Mouse (Mus musculus) intestine, postnatal 0 days (tissue): ENCODE measurements around the gene Tnpo2. TPM values are rescaled to one million over a fixed set of nuclear protein-coding genes. Genes with fewer than 3 reads are reported as not detected.

Experiments used
- ATAC-seq: fragments of 200-750 bp; cut with Nextera tagmentation; 2 replicates; pipeline ENCODE4 v1.8.0; 2017; ENCODE audit warnings: mild to moderate bottlenecking, moderate TSS enrichment, moderate library complexity
- H3K27ac ChIP-seq: fragments of 300-500 bp; sonication (generic); 2 replicates; pipeline ENCODE4 v1.5.1; 2014; ENCODE audit warnings: mild to moderate bottlenecking, low read depth, low read length, moderate library complexity
- H3K27me3 ChIP-seq: fragments of 300-500 bp; sonication (generic); replicated peaks from 2 replicates; pipeline ENCODE4 v1.6.1; 2014; ENCODE audit warnings: low read length, mixed read lengths; ENCODE audit not compliant: control insufficient read depth, insufficient read depth
- H3K36me3 ChIP-seq: fragments of 300-500 bp; sonication (generic); 2 replicates; pipeline ENCODE4 v1.6.1; 2014; ENCODE audit warnings: mild to moderate bottlenecking, moderate library complexity; ENCODE audit not compliant: control insufficient read depth, insufficient read depth
- H3K4me1 ChIP-seq: fragments of 300-500 bp; sonication (generic); replicated peaks from 2 replicates; pipeline ENCODE4 v1.6.1; 2014; ENCODE audit warnings: antibody characterized with exemption, low read length, mixed read lengths; ENCODE audit not compliant: control insufficient read depth, insufficient read depth
- H3K4me2 ChIP-seq: fragments of 300-500 bp; sonication (generic); replicated peaks from 2 replicates; pipeline ENCODE4 v1.6.1; 2014; ENCODE audit warnings: low read depth, mild to moderate bottlenecking, moderate library complexity
- H3K4me3 ChIP-seq: fragments of 300-500 bp; sonication (generic); 2 replicates; pipeline ENCODE4 v1.5.1; 2014; ENCODE audit warnings: low read depth, low read length
- H3K9ac ChIP-seq: fragments of 300-500 bp; sonication (generic); 2 replicates; pipeline ENCODE4 v1.6.1; 2014; ENCODE audit warnings: mild to moderate bottlenecking, low read depth, low read length
- H3K9me3 ChIP-seq: fragments of 300-500 bp; sonication (generic); 2 replicates; pipeline ENCODE4 v1.6.1; 2016; ENCODE audit warnings: mixed run types; ENCODE audit not compliant: control insufficient read depth
- CTCF ChIP-seq: sonication (generic); IDR thresholded peaks from 2 replicates; pipeline ENCODE4 v1.5.1; 2016; ENCODE audit warnings: low read depth, mild to moderate bottlenecking, control low read depth, antibody characterized with exemption, moderate library complexity
- WGBS: fragments of 180-500 bp; shearing (Covaris S2); extraction: QIAGEN DNeasy Blood & Tissue Kit; methylation state at CpG from one replicate; pipeline ENCODE4 v1.1.7; 2014; 5-methylcytosine and 5-hydroxymethylcytosine counted together
- polyA plus RNA-seq: library from polyadenylated mRNA; unstranded; fragments of >200 nt; fragmentation: Nextera tagmentation; extraction: Ambion mirVana; gene quantifications from 2 replicates; pipeline ENCODE4 v1.2.1, GENCODE M21; 2015

The Tnpo2 gene
- polyA plus RNA-seq, 1 experiment from 2014 or later, result 9.8 TPM

GRCm38 (mm10) chr8:85086238-85086637 lies 49.5 kb downstream of the Tnpo2 start:
- Histone ChIP-seq H3K4me2 (no peak overlapping the region), H3K4me3 (no peak overlapping the region), H3K27me3 (no peaks in the 10 kb centered on the region), H3K9ac (no peak overlapping the region), H3K9me3 (no peaks in the 10 kb centered on the region), H3K27ac (no peak overlapping the region), H3K4me1 (peaks cover 7% of the 10 kb centered on the region; the same call in 1 of the 2 replicates), H3K36me3 (peaks cover 49% of the 10 kb centered on the region)
- peak; percentile 43 for TF ChIP-seq CTCF
- 82% methylated on average over 3 of the region's 3 CpGs for WGBS
- ATAC-seq, result no peak

GRCm38 (mm10) chr8:85088771-85089170 lies 52.1 kb downstream of the Tnpo2 start:
- no peak overlapping the region for H3K27ac ChIP-seq
- 82% methylated on average over 2 of the region's 2 CpGs for WGBS
- TF ChIP-seq CTCF, result no peak
- no peaks in the 10 kb centered on the region for H3K9me3 ChIP-seq
- peaks cover 72% of the 10 kb centered on the region for H3K36me3 ChIP-seq
- no peak overlapping the region for H3K9ac ChIP-seq
- no peak overlapping the region for H3K4me2 ChIP-seq
- H3K4me3 ChIP-seq, result no peak overlapping the region
- H3K4me1 ChIP-seq, result peaks cover 6% of the 10 kb centered on the region; the same call in 1 of the 2 replicates
- ATAC-seq, result no peak
- H3K27me3 ChIP-seq, result no peaks in the 10 kb centered on the region

GRCm38 (mm10) chr8:85090856-85091255 lies 54.1 kb downstream of the Tnpo2 start:
- Histone ChIP-seq H3K27ac (no peak overlapping the region), H3K27me3 (no peaks in the 10 kb centered on the region), H3K9ac (no peak overlapping the region), H3K4me3 (no peak overlapping the region), H3K4me2 (no peak overlapping the region), H3K4me1 (no peaks in the 10 kb centered on the region), H3K36me3 (peaks cover 81% of the 10 kb centered on the region), H3K9me3 (no peaks in the 10 kb centered on the region)
- ATAC-seq, result no peak
- no peak for TF ChIP-seq CTCF
- 83% methylated on average over 11 of the region's 11 CpGs for WGBS

- Histone ChIP-seq H3K9ac (no peak overlapping the region), H3K27me3 (no peaks in the 10 kb centered on the region), H3K4me2 (no peak overlapping the region), H3K4me3 (no peak overlapping the region), H3K27ac (no peak overlapping the region), H3K9me3 (no peaks in the 10 kb centered on the region), H3K36me3 (peaks cover 84% of the 10 kb centered on the region), H3K4me1 (no peaks in the 10 kb centered on the region)
- WGBS, result 51% methylated on average over 21 of the region's 21 CpGs
- ATAC-seq, result no peak
- no peak for TF ChIP-seq CTCF
Observed at GRCm38 (mm10) chr8:85091526-85092090, 54.9 kb downstream of the Tnpo2 start.

- H3K4me2 ChIP-seq, result no peak overlapping the region
- no peak for TF ChIP-seq CTCF
Observed at GRCm38 (mm10) chr8:85095051-85095450, 58.3 kb downstream of the Tnpo2 start.

GRCm38 (mm10) chr8:85095566-85095965 lies 58.9 kb downstream of the Tnpo2 start:
- TF ChIP-seq CTCF, result no peak
- Histone ChIP-seq H3K4me1 (no peaks in the 10 kb centered on the region), H3K9me3 (no peaks in the 10 kb centered on the region), H3K4me3 (no peak overlapping the region), H3K4me2 (no peak overlapping the region), H3K9ac (no peak overlapping the region), H3K27ac (no peak overlapping the region), H3K36me3 (peaks cover 72% of the 10 kb centered on the region), H3K27me3 (no peaks in the 10 kb centered on the region)
- 94% methylated on average over 7 of the region's 7 CpGs for WGBS
- no peak for ATAC-seq

More at GRCm38 (mm10) chr8:85095051-85095450, 58.3 kb downstream of the Tnpo2 start:
- Histone ChIP-seq H3K27ac (no peak overlapping the region), H3K4me3 (no peak overlapping the region), H3K27me3 (no peaks in the 10 kb centered on the region), H3K4me1 (no peaks in the 10 kb centered on the region), H3K9me3 (no peaks in the 10 kb centered on the region), H3K36me3 (peaks cover 72% of the 10 kb centered on the region), H3K9ac (no peak overlapping the region)
- 93% methylated on average over 13 of the region's 13 CpGs for WGBS
- ATAC-seq, result no peak
